Comparison of ENCODE assay signal across 11 mouse cellular contexts in genomic region chr8:108726541-108727241, GRCm38 (mm10).
DNase-seq lines count a peak whose midpoint lies in the region; ATAC-seq and TF ChIP-seq lines count a peak whose summit lies in the region.
"Had no signal": no experiment of that assay in that cellular context is flagged by ENCODE, and none has a peak within 500 bp of the region (broad histone marks: within the 10 kb centered on the region; RNA-seq: fewer than 3 reads in every experiment).

No protein-coding gene starts in this region.

- no peak overlapping the region for H3K4me3 ChIP-seq in kidney, postnatal 0 days (replicated peaks; ENCODE audit: low read depth, low read length)
- no peak overlapping the region for H3K4me3 ChIP-seq in hindbrain, embryonic 13.5 days
- H3K4me3 ChIP-seq in neural tube, embryonic 12.5 days, result no peak overlapping the region
- H3K4me3 ChIP-seq: megakaryocyte, embryonic 14.5 days had no signal

- WGBS in kidney, postnatal 0 days, result 18% methylated on average over 12 of the region's 12 CpGs
- 4% methylated on average over 12 of the region's 12 CpGs for WGBS in hindbrain, embryonic 13.5 days
- WGBS in neural tube, embryonic 12.5 days, result 6% methylated on average over 12 of the region's 12 CpGs

- H3K27ac ChIP-seq in kidney, postnatal 0 days, result peak overlapping the region; percentile 64; the same call in 1 of the 2 replicates
- no peak overlapping the region for H3K27ac ChIP-seq in hindbrain, embryonic 13.5 days
- no peak overlapping the region for H3K27ac ChIP-seq in neural tube, embryonic 12.5 days

- peaks cover 52% of the 10 kb centered on the region for H3K4me1 ChIP-seq in kidney, postnatal 0 days (replicated peaks; ENCODE audit: insufficient read depth, low read length)
- H3K4me1 ChIP-seq in hindbrain, embryonic 13.5 days (replicated peaks), result peaks cover 94% of the 10 kb centered on the region
- peaks cover 90% of the 10 kb centered on the region for H3K4me1 ChIP-seq in neural tube, embryonic 12.5 days

- no peak overlapping the region for H3K9ac ChIP-seq in kidney, postnatal 0 days (ENCODE audit: low read depth, low read length)
- H3K9ac ChIP-seq in hindbrain, embryonic 13.5 days, result no peak overlapping the region
- no peak overlapping the region for H3K9ac ChIP-seq in neural tube, embryonic 12.5 days

- H3K36me3 ChIP-seq in kidney, postnatal 0 days (ENCODE audit: insufficient read depth, low read length), result no peaks in the 10 kb centered on the region
- H3K36me3 ChIP-seq in hindbrain, embryonic 13.5 days, result no peaks in the 10 kb centered on the region
- H3K36me3 ChIP-seq in neural tube, embryonic 12.5 days, result no peaks in the 10 kb centered on the region

- H3K9me3 ChIP-seq in kidney, postnatal 0 days (replicated peaks; ENCODE audit: low read length), result no peaks in the 10 kb centered on the region
- H3K9me3 ChIP-seq in hindbrain, embryonic 13.5 days, result no peaks in the 10 kb centered on the region
- H3K9me3 ChIP-seq in neural tube, embryonic 12.5 days, result no peaks in the 10 kb centered on the region
- H3K9me3 ChIP-seq: megakaryocyte, embryonic 14.5 days had no signal

- peak; percentile 47; the same call in 1 of the 2 replicates for ATAC-seq in kidney, postnatal 0 days (replicated peaks; ENCODE audit: low FRiP score, low read depth)
- ATAC-seq in hindbrain, embryonic 13.5 days (ENCODE audit: low FRiP score), result no peak
- ATAC-seq in neural tube, embryonic 12.5 days (ENCODE audit: low FRiP score, low read depth), result no peak

- DNase-seq in kidney, postnatal 0 days (ENCODE audit: low spot score), result no peak
- DNase-seq in kidney, adult 9 months, result no peak
- peak; percentile 75 for DNase-seq in embryo, embryonic 11 days
- no peak for DNase-seq in liver
- DNase-seq in layer of hippocampus, postnatal 36 days, result no peak
- DNase-seq in left cerebral cortex, adult 9 months (ENCODE audit: low spot score in 2 of 2), result no peak
- DNase-seq: gastrocnemius, postnatal 36 days; retina, postnatal 1 day had no signal

- peak overlapping the region; percentile 28; the same call in 1 of the 2 replicates for H3K4me2 ChIP-seq in kidney, postnatal 0 days (ENCODE audit: low read length)
- 0 out of 2 replicates have a peak overlapping the region, but pooled peaks have one; percentile 25 for H3K4me2 ChIP-seq in hindbrain, embryonic 13.5 days
- peak overlapping the region; percentile 36 for H3K4me2 ChIP-seq in neural tube, embryonic 12.5 days (replicated peaks)

- H3K27me3 ChIP-seq in kidney, postnatal 0 days (ENCODE audit: insufficient read depth, low read length), result no peaks in the 10 kb centered on the region
- peaks cover 68% of the 10 kb centered on the region for H3K27me3 ChIP-seq in hindbrain, embryonic 13.5 days
- no peaks in the 10 kb centered on the region for H3K27me3 ChIP-seq in neural tube, embryonic 12.5 days (replicated peaks)

- TF ChIP-seq CTCF in kidney, postnatal 0 days (IDR thresholded peaks at IDR 0.05; ENCODE audit: low read depth), result no peak
